Mouse (Mus musculus): Measurements from ENCODE around the gene Sh2d3c. TPM values are rescaled to one million over a fixed set of nuclear protein-coding genes. Genes with fewer than 3 reads are reported as not detected.

Gene Sh2d3c
- 26.4 and 29.1 TPM in 2 replicates for polyA plus RNA-seq (2014; fragmentation: Nextera tagmentation; extraction: Ambion mirVana)

DNA sequence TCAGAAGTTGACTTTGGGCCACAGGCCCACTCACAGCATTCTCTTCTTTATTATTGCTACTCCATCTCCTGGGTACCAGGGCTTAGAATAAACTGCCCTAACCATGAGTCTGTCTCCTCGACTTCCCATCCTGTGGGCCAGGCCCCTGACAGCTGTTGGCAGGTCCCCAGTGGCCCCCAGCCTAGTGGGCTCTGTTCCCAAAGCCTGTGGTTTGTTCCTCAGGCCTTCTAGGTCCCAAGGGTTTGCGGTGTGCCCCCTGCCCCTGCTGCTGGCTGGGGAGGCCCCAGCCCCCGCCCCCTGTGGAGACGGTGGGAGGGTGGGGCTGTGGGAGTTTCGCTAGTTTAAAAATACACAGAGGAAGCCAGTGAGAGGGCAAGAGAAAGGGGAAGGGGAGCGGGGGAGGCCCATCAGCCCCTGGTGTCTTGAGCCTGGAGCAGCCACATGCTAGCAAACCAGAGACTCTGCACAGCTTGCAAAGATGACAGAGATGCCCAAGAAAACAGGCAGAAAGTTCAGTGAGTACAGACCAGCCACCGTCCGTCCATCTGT is at the start of gene Sh2d3c:
Sh2d3c (plus strand) TSS at position 375 of the 549 bp plus-strand sequence.
- Histone ChIP-seq H3K36me3 (ENCODE audit: control insufficient read depth, insufficient read depth, low read length) (no peaks in the 10 kb centered on the region), H3K9ac (ENCODE audit: low read depth, low read length) (peak within 1 kb of the TSS; percentile 25; the same call in 1 of the 2 replicates), H3K4me1 (ENCODE audit: control insufficient read depth, insufficient read depth, low read length) (peaks cover 12% of the 10 kb centered on the region), H3K27me3 (ENCODE audit: control insufficient read depth, insufficient read depth, low read length) (no peaks in the 10 kb centered on the region), H3K4me2 (peak within 1 kb of the TSS; percentile 28), H3K27ac (ENCODE audit: low read depth, low read length) (0 out of 2 replicates have a peak within 1 kb of the TSS, but pooled peaks have one; percentile 29), H3K4me3 (ENCODE audit: low read depth, low read length) (0 out of 2 replicates have a peak within 1 kb of the TSS, but pooled peaks have one; percentile 1), H3K9me3 (replicated peaks; ENCODE audit: control insufficient read depth, low read length) (no peaks in the 10 kb centered on the region)
- 0 out of 2 replicates have a peak, but pooled peaks have one; percentile 25 for ATAC-seq (replicated peaks; ENCODE audit: insufficient number of reproducible peaks, low FRiP score, low TSS enrichment)
- 34% methylated on average over 8 of the region's 8 CpGs for WGBS (ENCODE audit: insufficient replicate concordance)

DNA sequence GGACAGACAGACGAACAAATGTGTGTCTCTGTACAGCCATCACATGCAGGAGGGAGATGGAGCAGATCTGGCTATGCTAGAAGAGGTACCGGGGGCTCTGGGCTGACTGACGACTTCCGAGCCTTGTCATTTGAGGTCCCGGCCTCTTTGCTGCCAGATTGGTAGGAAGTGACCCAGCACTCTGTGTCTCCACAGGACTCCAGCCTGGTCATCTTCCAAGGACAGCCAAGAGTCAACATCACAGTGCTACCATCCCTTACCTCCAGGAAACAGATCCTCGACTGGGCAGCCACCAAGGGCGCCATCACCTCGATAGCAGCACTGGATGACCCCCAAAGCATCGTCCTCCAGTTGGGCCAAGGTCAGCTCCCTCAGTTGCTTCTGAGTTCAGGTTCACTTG is 49.7 kb upstream of the Sh2d3c start:
- ATAC-seq (replicated peaks; ENCODE audit: insufficient number of reproducible peaks, low FRiP score, low TSS enrichment), result no peak
- WGBS (ENCODE audit: insufficient replicate concordance), result 81% methylated on average over 9 of the region's 9 CpGs
- no peak overlapping the region for H3K4me2 ChIP-seq
- no peak overlapping the region for H3K27ac ChIP-seq (ENCODE audit: low read depth, low read length)
- H3K27me3 ChIP-seq (ENCODE audit: control insufficient read depth, insufficient read depth, low read length), result no peaks in the 10 kb centered on the region
- H3K36me3 ChIP-seq (ENCODE audit: control insufficient read depth, insufficient read depth, low read length), result peaks cover 10% of the 10 kb centered on the region; the same call in 1 of the 2 replicates
- H3K4me1 ChIP-seq (ENCODE audit: control insufficient read depth, insufficient read depth, low read length), result peaks cover 17% of the 10 kb centered on the region
- no peak overlapping the region for H3K4me3 ChIP-seq (ENCODE audit: low read depth, low read length)
- H3K9me3 ChIP-seq (replicated peaks; ENCODE audit: control insufficient read depth, low read length), result no peaks in the 10 kb centered on the region
- no peak overlapping the region for H3K9ac ChIP-seq (ENCODE audit: low read depth, low read length)

DNA sequence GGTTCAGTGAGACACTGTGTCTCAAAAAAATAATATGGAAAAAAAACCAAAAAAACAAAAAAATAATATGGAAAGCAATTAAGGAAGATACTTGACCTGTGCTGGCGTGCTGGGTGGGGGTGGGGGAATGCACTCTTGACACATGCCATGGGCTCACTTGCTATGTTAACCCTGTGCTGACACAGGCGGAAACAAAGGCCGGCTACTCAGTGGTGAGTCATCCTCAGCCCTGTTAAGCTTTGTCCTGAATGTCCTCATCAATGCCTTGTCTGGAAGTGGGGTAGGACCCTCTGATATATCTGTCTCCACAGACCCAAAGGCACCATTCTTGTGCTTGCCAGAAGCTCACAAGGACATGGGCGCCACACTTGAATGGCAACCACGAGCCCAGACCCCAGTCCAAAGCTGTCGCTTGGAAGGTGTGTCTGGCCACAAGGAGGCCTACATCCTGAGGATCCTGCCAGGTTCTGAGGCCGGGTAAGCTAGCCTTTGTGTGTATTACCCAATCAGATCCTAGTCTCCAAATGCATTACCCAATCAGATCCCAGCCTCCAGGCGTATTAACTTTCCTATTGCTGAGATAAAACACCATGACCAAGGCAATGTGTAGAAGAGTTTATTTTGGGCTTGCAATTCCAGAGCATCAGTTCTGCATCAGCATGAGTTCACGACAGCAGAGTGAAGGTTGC is 48.8 kb upstream of the Sh2d3c start:
- peaks cover 10% of the 10 kb centered on the region; the same call in 1 of the 2 replicates for H3K36me3 ChIP-seq (ENCODE audit: control insufficient read depth, insufficient read depth, low read length)
- no peak for ATAC-seq (replicated peaks; ENCODE audit: insufficient number of reproducible peaks, low FRiP score, low TSS enrichment)
- no peaks in the 10 kb centered on the region for H3K9me3 ChIP-seq (replicated peaks; ENCODE audit: control insufficient read depth, low read length)
- H3K4me2 ChIP-seq, result no peak overlapping the region
- H3K4me3 ChIP-seq (ENCODE audit: low read depth, low read length), result no peak overlapping the region
- H3K4me1 ChIP-seq (ENCODE audit: control insufficient read depth, insufficient read depth, low read length), result peaks cover 15% of the 10 kb centered on the region; the same call in 1 of the 2 replicates
- H3K27me3 ChIP-seq (ENCODE audit: control insufficient read depth, insufficient read depth, low read length), result no peaks in the 10 kb centered on the region
- H3K9ac ChIP-seq (ENCODE audit: low read depth, low read length), result no peak overlapping the region
- 59% methylated on average over 9 of the region's 9 CpGs for WGBS (ENCODE audit: insufficient replicate concordance)
- 0 out of 2 replicates have a peak overlapping the region, but pooled peaks have one; percentile 17 for H3K27ac ChIP-seq (ENCODE audit: low read depth, low read length)

DNA sequence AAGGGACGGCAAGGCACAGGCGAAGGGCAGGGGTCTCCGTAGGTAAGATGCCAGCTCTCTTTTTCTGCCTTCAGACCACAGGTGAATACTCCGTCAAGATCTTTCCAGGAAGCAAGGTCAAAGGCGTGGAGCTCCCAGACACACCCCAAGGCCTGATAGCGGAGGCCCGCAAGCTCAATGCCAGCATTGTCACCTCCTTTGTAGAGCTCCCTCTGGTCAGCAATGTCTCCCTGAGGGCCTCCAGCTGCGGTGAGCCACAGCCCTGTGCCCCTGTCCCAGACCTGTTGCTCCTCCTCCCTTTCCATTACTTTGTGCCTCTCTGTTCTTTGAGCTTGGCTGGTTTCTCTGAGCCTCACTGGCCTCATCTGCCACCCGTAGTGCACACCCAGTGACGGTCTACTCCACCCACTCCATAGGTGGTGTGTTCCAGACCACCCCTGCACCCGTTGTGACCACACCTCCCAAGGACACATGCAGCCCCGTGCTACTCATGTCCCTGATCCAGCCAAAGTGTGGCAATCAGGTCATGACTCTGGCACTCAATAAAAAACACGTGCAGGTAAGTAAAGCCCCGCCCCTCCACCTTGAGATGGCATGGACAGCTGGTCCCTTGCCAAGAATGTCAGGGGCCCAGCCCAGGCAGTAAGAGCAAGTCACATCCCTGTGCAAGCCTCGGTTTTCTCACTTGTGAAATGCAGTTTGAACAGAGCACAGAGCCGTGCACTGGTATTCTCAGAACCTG is 47.5 kb upstream of the Sh2d3c start:
- ATAC-seq (replicated peaks; ENCODE audit: insufficient number of reproducible peaks, low FRiP score, low TSS enrichment), result no peak
- Histone ChIP-seq H3K9ac (ENCODE audit: low read depth, low read length) (no peak overlapping the region), H3K4me3 (ENCODE audit: low read depth, low read length) (no peak overlapping the region), H3K4me1 (ENCODE audit: control insufficient read depth, insufficient read depth, low read length) (peaks cover 9% of the 10 kb centered on the region; the same call in 1 of the 2 replicates), H3K27me3 (ENCODE audit: control insufficient read depth, insufficient read depth, low read length) (no peaks in the 10 kb centered on the region), H3K36me3 (ENCODE audit: control insufficient read depth, insufficient read depth, low read length) (peaks cover 10% of the 10 kb centered on the region; the same call in 1 of the 2 replicates), H3K27ac (ENCODE audit: low read depth, low read length) (no peak overlapping the region), H3K4me2 (no peak overlapping the region), H3K9me3 (replicated peaks; ENCODE audit: control insufficient read depth, low read length) (no peaks in the 10 kb centered on the region)
- 76% methylated on average over 16 of the region's 16 CpGs for WGBS (ENCODE audit: insufficient replicate concordance)

DNA sequence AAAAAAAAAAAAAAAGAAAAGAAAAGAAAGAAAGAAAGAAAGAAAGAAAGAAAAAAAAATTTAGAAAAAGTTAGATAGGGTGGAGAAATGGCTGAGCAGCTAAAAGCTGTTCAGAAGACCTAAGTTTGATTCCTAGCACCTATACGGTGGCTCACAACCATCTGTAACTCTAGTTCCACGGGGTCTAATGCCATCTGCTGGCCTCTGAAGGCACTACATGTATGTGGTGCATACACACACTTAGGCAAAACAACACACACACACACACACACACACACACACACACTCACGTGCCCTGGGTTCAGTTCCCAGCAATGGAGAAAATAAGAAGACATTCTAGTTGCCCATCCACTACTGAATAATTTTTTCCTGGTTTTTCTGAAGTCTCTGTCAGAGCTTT is 44.0 kb upstream of the Sh2d3c start:
- Histone ChIP-seq H3K9ac (ENCODE audit: low read depth, low read length) (no peak overlapping the region), H3K4me1 (ENCODE audit: control insufficient read depth, insufficient read depth, low read length) (peaks cover 18% of the 10 kb centered on the region), H3K4me3 (ENCODE audit: low read depth, low read length) (no peak overlapping the region), H3K27me3 (ENCODE audit: control insufficient read depth, insufficient read depth, low read length) (no peaks in the 10 kb centered on the region), H3K36me3 (ENCODE audit: control insufficient read depth, insufficient read depth, low read length) (peaks cover 10% of the 10 kb centered on the region; the same call in 1 of the 2 replicates), H3K4me2 (no peak overlapping the region), H3K27ac (ENCODE audit: low read depth, low read length) (no peak overlapping the region), H3K9me3 (replicated peaks; ENCODE audit: control insufficient read depth, low read length) (no peaks in the 10 kb centered on the region)
- WGBS (ENCODE audit: insufficient replicate concordance), result 83% methylated on average over 3 of the region's 3 CpGs
- no peak for ATAC-seq (replicated peaks; ENCODE audit: insufficient number of reproducible peaks, low FRiP score, low TSS enrichment)

DNA sequence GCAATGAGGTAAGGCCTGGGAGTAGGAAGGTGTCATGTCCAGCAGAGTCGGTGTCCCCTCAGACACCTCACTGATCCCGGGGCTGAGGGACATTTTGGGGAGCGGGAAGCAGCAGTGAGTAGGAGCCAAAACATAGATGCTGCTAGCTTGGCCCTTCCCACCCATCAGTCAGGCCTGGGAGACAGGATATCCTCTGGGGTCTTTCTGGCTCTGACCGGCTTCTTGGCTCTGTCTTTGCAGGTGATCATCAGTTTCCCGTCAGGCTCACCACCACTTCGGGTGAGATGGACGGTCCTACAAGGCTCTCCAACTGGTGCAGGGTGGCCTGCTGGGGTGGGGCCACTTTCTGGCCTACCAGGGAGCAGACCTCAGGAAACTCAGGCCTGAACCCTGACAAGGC is 43.2 kb upstream of the Sh2d3c start:
- Histone ChIP-seq H3K4me2 (no peak overlapping the region), H3K4me1 (ENCODE audit: control insufficient read depth, insufficient read depth, low read length) (peaks cover 18% of the 10 kb centered on the region), H3K9me3 (replicated peaks; ENCODE audit: control insufficient read depth, low read length) (no peaks in the 10 kb centered on the region), H3K27me3 (ENCODE audit: control insufficient read depth, insufficient read depth, low read length) (no peaks in the 10 kb centered on the region), H3K27ac (ENCODE audit: low read depth, low read length) (no peak overlapping the region), H3K9ac (ENCODE audit: low read depth, low read length) (no peak overlapping the region), H3K4me3 (ENCODE audit: low read depth, low read length) (no peak overlapping the region), H3K36me3 (ENCODE audit: control insufficient read depth, insufficient read depth, low read length) (peaks cover 9% of the 10 kb centered on the region)
- ATAC-seq (replicated peaks; ENCODE audit: insufficient number of reproducible peaks, low FRiP score, low TSS enrichment), result no peak
- 85% methylated on average over 7 of the region's 7 CpGs for WGBS (ENCODE audit: insufficient replicate concordance)

DNA sequence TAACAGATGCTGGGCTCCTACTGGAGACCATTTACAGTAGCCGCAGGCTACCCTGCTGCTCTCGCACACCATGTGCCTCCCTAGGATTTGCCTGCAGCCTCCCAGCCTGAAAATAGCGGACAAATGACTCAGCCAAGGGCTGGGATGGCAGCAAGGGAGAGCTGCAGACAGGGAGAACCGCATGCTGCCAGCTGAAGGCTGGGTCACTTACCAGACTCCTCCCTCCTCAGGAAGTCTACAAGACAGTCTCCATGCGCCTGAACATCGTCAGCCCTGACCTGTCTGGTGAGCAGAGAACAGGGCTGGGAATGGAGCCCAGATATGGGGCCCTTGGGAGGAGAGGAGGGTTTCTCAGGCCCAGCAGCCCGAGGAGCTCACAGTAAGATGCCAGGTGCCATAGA is 40.8 kb upstream of the Sh2d3c start:
- no peak overlapping the region for H3K4me2 ChIP-seq
- H3K4me3 ChIP-seq (ENCODE audit: low read depth, low read length), result no peak overlapping the region
- H3K9ac ChIP-seq (ENCODE audit: low read depth, low read length), result peak overlapping the region; percentile 40
- no peaks in the 10 kb centered on the region for H3K27me3 ChIP-seq (ENCODE audit: control insufficient read depth, insufficient read depth, low read length)
- ATAC-seq (replicated peaks; ENCODE audit: insufficient number of reproducible peaks, low FRiP score, low TSS enrichment), result no peak
- 27% methylated on average over 7 of the region's 7 CpGs for WGBS (ENCODE audit: insufficient replicate concordance)
- peaks cover 12% of the 10 kb centered on the region; the same call in 1 of the 2 replicates for H3K36me3 ChIP-seq (ENCODE audit: control insufficient read depth, insufficient read depth, low read length)
- peak overlapping the region; percentile 32 for H3K27ac ChIP-seq (ENCODE audit: low read depth, low read length)
- peaks cover 13% of the 10 kb centered on the region for H3K4me1 ChIP-seq (ENCODE audit: control insufficient read depth, insufficient read depth, low read length)
- H3K9me3 ChIP-seq (replicated peaks; ENCODE audit: control insufficient read depth, low read length), result no peaks in the 10 kb centered on the region

DNA sequence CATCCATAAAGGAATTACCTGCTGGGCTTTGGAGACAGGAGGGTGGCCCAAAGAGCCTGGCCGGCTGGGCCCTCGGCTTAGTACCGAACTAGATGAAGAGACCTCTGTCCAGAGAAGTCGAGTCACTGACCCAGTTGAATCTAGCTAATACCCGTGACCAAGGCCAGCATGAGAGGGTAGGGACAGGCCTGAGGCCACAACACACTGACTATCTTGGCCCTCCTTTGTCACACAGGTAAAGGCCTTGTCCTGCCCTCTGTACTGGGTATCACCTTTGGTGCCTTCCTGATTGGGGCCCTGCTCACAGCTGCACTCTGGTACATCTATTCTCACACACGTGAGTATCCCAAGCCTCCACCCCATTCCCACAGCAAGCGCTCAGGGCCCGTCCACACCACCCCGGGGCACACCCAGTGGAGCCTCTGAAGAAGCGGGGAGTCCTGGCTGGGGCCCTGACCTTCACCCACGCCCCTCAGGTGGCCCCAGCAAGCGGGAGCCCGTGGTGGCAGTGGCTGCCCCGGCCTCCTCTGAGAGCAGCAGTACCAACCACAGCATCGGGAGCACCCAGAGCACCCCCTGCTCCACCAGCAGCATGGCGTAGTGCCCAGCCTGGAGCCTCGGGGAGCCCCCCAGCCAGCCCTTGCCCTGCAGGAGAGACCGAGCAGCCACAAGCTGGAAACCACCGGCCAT is 39.7 kb upstream of the Sh2d3c start:
- 87% methylated on average over 19 of the region's 19 CpGs for WGBS (ENCODE audit: insufficient replicate concordance)
- H3K9ac ChIP-seq (ENCODE audit: low read depth, low read length), result no peak overlapping the region
- no peak overlapping the region for H3K4me2 ChIP-seq
- peaks cover 17% of the 10 kb centered on the region for H3K36me3 ChIP-seq (ENCODE audit: control insufficient read depth, insufficient read depth, low read length)
- no peak overlapping the region for H3K4me3 ChIP-seq (ENCODE audit: low read depth, low read length)
- ATAC-seq (replicated peaks; ENCODE audit: insufficient number of reproducible peaks, low FRiP score, low TSS enrichment), result no peak
- no peaks in the 10 kb centered on the region for H3K9me3 ChIP-seq (replicated peaks; ENCODE audit: control insufficient read depth, low read length)
- no peaks in the 10 kb centered on the region for H3K27me3 ChIP-seq (ENCODE audit: control insufficient read depth, insufficient read depth, low read length)
- peak overlapping the region; percentile 29 for H3K27ac ChIP-seq (ENCODE audit: low read depth, low read length)
- H3K4me1 ChIP-seq (ENCODE audit: control insufficient read depth, insufficient read depth, low read length), result peaks cover 13% of the 10 kb centered on the region

Data from heart, embryonic 11.5 days (tissue).